Mouse (Mus musculus): ENCODE results near the gene Rps26. TPM values are rescaled to one million over a fixed set of nuclear protein-coding genes. Genes with fewer than 3 reads are reported as not detected.
"Not testable (repeated sequence)": the region's sequence is repeated elsewhere in the genome, so short reads cannot be mapped to it uniquely, and the experiment has no call there.

Gene Rps26
- polyA plus RNA-seq, 1 experiment from 2014 or later, result 359 TPM

- 0 out of 2 replicates have a peak overlapping the region, but pooled peaks have one; percentile 28 for H3K4me2 ChIP-seq
- H3K9me3 ChIP-seq, result no peaks in the 10 kb centered on the region
- H3K4me1 ChIP-seq (replicated peaks), result 0 out of 2 replicates have a peak, but pooled peaks cover 5% of the 10 kb centered on the region
- H3K27me3 ChIP-seq, result no peaks in the 10 kb centered on the region
- no peak overlapping the region for H3K27ac ChIP-seq (replicated peaks)
- 53% methylated on average over 6 of the region's 6 CpGs for WGBS
- H3K4me3 ChIP-seq, result no peak overlapping the region
- H3K9ac ChIP-seq, result no peak overlapping the region
- no peak for ATAC-seq (ENCODE audit: low FRiP score, low read depth)
- H3K36me3 ChIP-seq, result peaks cover 76% of the 10 kb centered on the region
These were observed 10.0 kb upstream of the Rps26 start for GRCm38 (mm10) chr10:128636561-128636960.

DNA sequence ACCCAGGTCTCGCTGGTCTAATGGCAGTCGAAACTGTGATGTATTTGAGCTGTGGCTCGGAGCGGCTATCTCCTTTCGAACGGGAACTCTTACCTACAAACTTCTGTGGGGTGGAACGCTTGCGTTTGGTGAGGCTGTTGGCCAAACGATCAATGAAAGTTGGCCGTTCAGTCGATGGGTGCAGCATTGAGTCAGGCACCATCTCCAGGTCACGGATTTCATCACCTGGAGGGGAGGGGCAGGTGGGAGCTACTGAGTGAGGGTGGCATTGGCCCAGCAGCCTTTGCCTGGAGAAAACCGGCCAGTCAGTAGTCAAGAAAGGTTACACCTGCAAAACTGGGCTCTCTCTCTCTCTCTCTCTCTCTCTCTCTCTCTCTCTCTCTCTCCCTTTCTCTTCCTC, 9.2 kb upstream of the Rps26 start:
- Histone ChIP-seq H3K4me2 (no peak overlapping the region), H3K9ac (no peak overlapping the region), H3K4me3 (no peak overlapping the region), H3K9me3 (no peaks in the 10 kb centered on the region), H3K4me1 (replicated peaks) (no peaks in the 10 kb centered on the region), H3K36me3 (peaks cover 68% of the 10 kb centered on the region), H3K27me3 (no peaks in the 10 kb centered on the region), H3K27ac (replicated peaks) (no peak overlapping the region)
- 97% methylated on average over 13 of the region's 13 CpGs for WGBS
- ATAC-seq (ENCODE audit: low FRiP score, low read depth), result no peak

DNA sequence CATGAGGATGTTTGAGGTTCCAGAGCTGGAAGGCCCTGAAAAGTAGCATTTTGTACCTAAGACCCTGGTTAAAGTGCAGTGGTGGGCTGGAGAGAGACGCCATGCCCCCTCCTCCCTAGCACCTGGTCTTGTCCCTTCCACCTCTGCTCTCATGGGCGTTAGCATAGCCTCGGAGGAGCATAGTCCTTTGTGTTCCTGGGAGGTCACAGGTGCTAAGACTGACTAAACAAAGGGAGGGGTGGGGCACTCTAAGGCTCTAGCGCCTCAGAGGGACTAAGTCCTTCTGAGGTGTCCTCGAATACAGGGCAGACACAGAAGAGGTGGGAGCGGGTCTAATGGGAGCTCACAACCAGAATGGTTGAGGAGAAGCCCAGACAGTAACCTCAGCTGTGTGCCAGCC, 5.0 kb upstream of the Rps26 start:
- Histone ChIP-seq H3K4me3 (no peak overlapping the region), H3K9ac (no peak overlapping the region), H3K27ac (replicated peaks) (no peak overlapping the region; the same call in 1 of the 2 replicates), H3K9me3 (no peaks in the 10 kb centered on the region), H3K36me3 (peaks cover 43% of the 10 kb centered on the region), H3K4me1 (replicated peaks) (no peaks in the 10 kb centered on the region), H3K4me2 (no peak overlapping the region), H3K27me3 (no peaks in the 10 kb centered on the region)
- no peak for ATAC-seq (ENCODE audit: low FRiP score, low read depth)
- WGBS, result 25% methylated on average over 6 of the region's 6 CpGs

- H3K4me1 ChIP-seq (replicated peaks); H3K4me2 ChIP-seq; H3K27ac ChIP-seq (replicated peaks); H3K4me3 ChIP-seq; H3K27me3 ChIP-seq; H3K9me3 ChIP-seq; ATAC-seq (ENCODE audit: low FRiP score, low read depth); H3K9ac ChIP-seq: not testable (repeated sequence)
- 91% methylated on average over 5 of the region's 5 CpGs for WGBS
- peaks cover 33% of the 10 kb centered on the region for H3K36me3 ChIP-seq
These were observed 3.8 kb upstream of the Rps26 start for GRCm38 (mm10) chr10:128630306-128630705.

DNA sequence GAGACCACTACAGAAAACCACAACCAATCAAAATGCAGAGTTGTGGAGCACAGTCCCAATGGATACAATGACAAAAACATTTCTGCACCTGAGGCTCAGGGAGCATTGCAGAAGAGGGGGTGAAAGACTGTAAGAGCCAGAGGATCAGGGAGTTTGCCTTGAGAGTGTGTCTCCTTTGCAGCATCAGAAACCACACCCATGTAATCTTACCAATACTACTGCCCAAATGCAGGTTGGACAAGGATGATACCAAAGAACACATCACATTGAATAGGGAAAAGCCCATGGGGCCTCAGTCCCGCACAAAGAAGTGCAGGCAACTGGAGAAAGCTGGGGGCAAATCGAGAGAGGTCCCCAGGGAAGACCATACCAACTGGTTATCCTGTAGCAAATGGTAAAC, 3.2 kb upstream of the Rps26 start:
- WGBS, result 74% methylated on average over 2 of the region's 2 CpGs
- no peaks in the 10 kb centered on the region for H3K27me3 ChIP-seq
- H3K4me1 ChIP-seq (replicated peaks), result peaks cover 9% of the 10 kb centered on the region
- no peak overlapping the region for H3K4me2 ChIP-seq
- no peaks in the 10 kb centered on the region for H3K9me3 ChIP-seq
- H3K4me3 ChIP-seq, result no peak overlapping the region
- peaks cover 31% of the 10 kb centered on the region for H3K36me3 ChIP-seq
- no peak overlapping the region for H3K27ac ChIP-seq (replicated peaks)
- ATAC-seq (ENCODE audit: low FRiP score, low read depth), result no peak
- H3K9ac ChIP-seq, result no peak overlapping the region

DNA sequence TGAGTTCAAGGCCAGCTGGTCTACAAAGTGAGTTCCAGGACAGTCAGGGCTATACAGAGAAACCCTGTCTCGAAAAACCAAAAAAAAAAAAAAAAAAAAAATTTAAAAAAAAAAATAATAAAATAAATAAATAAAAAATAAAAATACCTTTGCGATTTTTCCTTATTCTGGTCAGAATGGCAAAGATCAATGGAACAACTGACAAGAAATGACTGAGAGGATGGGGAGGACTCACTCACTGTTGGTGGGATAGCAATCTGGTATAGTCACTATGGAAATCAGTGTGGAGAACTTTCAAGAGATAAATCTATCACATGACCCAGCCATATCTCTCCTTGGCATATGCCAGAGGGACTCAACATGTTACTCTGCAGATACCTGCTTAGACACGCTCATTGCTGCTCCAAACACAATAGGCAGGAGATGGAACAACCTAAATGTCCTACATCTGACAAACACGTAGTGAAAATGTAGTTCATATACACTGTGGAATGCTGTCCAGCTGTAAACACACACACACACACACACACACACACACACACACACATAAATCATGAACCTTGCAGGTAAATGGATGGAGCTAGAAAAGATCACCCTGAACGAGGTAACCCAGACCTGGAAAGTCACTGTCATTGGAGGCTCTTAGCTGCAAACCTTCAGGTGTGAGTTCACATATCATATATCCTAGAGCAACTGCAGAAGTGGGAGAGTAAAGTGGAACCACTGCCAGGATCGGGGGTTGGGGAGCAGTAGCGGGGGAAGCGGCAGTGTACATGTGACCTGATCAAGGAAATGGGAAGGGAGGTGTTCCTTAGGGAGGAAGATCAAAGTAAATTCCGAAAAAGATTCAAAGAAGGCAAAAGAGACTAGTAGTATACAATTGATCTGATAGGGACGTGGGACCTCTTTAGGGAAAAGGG, 1.1 kb upstream of the Rps26 start:
- H3K27ac ChIP-seq (replicated peaks), result peak overlapping the region; percentile 82; the same call in 1 of the 2 replicates
- H3K9me3 ChIP-seq, result no peaks in the 10 kb centered on the region
- 86% methylated on average over 10 of the region's 10 CpGs for WGBS

GRCm38 (mm10) chr10:128625287-128625894, 1.2 kb downstream of the Rps26 start:
- no peaks in the 10 kb centered on the region for H3K9me3 ChIP-seq
- no peaks in the 10 kb centered on the region for H3K27me3 ChIP-seq
- H3K27ac ChIP-seq (replicated peaks), result peak overlapping the region; percentile 74; the same call in 1 of the 2 replicates
- peak overlapping the region; percentile 89 for H3K9ac ChIP-seq
- H3K4me2 ChIP-seq, result peak overlapping the region; percentile 81
- H3K4me1 ChIP-seq (replicated peaks), result peaks cover 9% of the 10 kb centered on the region
- peaks cover 24% of the 10 kb centered on the region for H3K36me3 ChIP-seq
- 55% methylated on average over 7 of the region's 7 CpGs for WGBS
- peak overlapping the region; percentile 79 for H3K4me3 ChIP-seq
- no peak for ATAC-seq (ENCODE audit: low FRiP score, low read depth)

More for the DNA sequence above, 1.1 kb upstream of the Rps26 start:
- Histone ChIP-seq H3K4me2 (no peak overlapping the region), H3K27me3 (no peaks in the 10 kb centered on the region), H3K4me3 (no peak overlapping the region), H3K4me1 (replicated peaks) (peaks cover 9% of the 10 kb centered on the region), H3K9ac (no peak overlapping the region), H3K36me3 (peaks cover 30% of the 10 kb centered on the region)
- ATAC-seq (ENCODE audit: low FRiP score, low read depth), result no peak; the same call in 1 of the 2 replicates

GRCm38 (mm10) chr10:128623106-128623613, 3.4 kb downstream of the Rps26 start:
- not testable (repeated sequence) for H3K4me2 ChIP-seq; H3K4me3 ChIP-seq; H3K27me3 ChIP-seq; H3K27ac ChIP-seq (replicated peaks); H3K9me3 ChIP-seq; H3K9ac ChIP-seq; H3K4me1 ChIP-seq (replicated peaks); ATAC-seq (ENCODE audit: low FRiP score, low read depth)
- WGBS, result 88% methylated on average over 4 of the region's 4 CpGs
- peaks cover 24% of the 10 kb centered on the region for H3K36me3 ChIP-seq

- no peak for ATAC-seq (ENCODE audit: low FRiP score, low read depth)
- H3K27me3 ChIP-seq, result no peaks in the 10 kb centered on the region
- no peak overlapping the region for H3K4me3 ChIP-seq
- no peak overlapping the region for H3K27ac ChIP-seq (replicated peaks)
- H3K4me1 ChIP-seq (replicated peaks), result peaks cover 9% of the 10 kb centered on the region
- no peaks in the 10 kb centered on the region for H3K9me3 ChIP-seq
- WGBS, result 84% methylated on average over 4 of the region's 4 CpGs
- H3K9ac ChIP-seq, result no peak overlapping the region
- H3K4me2 ChIP-seq, result no peak overlapping the region
- H3K36me3 ChIP-seq, result peaks cover 24% of the 10 kb centered on the region
These were observed 3.8 kb downstream of the Rps26 start for GRCm38 (mm10) chr10:128622702-128623101.

GRCm38 (mm10) chr10:128621986-128622520, 4.5 kb downstream of the Rps26 start:
- Histone ChIP-seq H3K27ac (replicated peaks) (no peak overlapping the region), H3K36me3 (peaks cover 24% of the 10 kb centered on the region), H3K4me3 (no peak overlapping the region), H3K9ac (no peak overlapping the region), H3K9me3 (no peaks in the 10 kb centered on the region), H3K4me1 (replicated peaks) (peaks cover 9% of the 10 kb centered on the region), H3K4me2 (no peak overlapping the region), H3K27me3 (no peaks in the 10 kb centered on the region)
- 74% methylated on average over 3 of the region's 3 CpGs for WGBS
- ATAC-seq (ENCODE audit: low FRiP score, low read depth), result no peak

GRCm38 (mm10) chr10:128620241-128620640, 6.3 kb downstream of the Rps26 start:
- H3K9me3 ChIP-seq, result no peaks in the 10 kb centered on the region
- no peaks in the 10 kb centered on the region for H3K27me3 ChIP-seq
- peaks cover 5% of the 10 kb centered on the region for H3K4me1 ChIP-seq (replicated peaks)
- H3K9ac ChIP-seq, result no peak overlapping the region
- H3K4me2 ChIP-seq, result no peak overlapping the region
- ATAC-seq (ENCODE audit: low FRiP score, low read depth), result no peak
- H3K36me3 ChIP-seq, result peaks cover 24% of the 10 kb centered on the region
- no peak overlapping the region for H3K4me3 ChIP-seq
- H3K27ac ChIP-seq (replicated peaks), result no peak overlapping the region

- H3K4me3 ChIP-seq; H3K4me1 ChIP-seq (replicated peaks); H3K27me3 ChIP-seq; H3K9me3 ChIP-seq; H3K27ac ChIP-seq (replicated peaks); H3K4me2 ChIP-seq; ATAC-seq (ENCODE audit: low FRiP score, low read depth); H3K9ac ChIP-seq: not testable (repeated sequence)
- peaks cover 14% of the 10 kb centered on the region for H3K36me3 ChIP-seq
- WGBS, result 90% methylated on average over 5 of the region's 5 CpGs
These were observed 7.4 kb downstream of the Rps26 start for GRCm38 (mm10) chr10:128619148-128619547.

All from hindbrain, embryonic 15.5 days (tissue).